Mouse (Mus musculus) T-cell, adult 2 months (primary cell): ENCODE measurements around the gene Rslcan18.
"Not testable (repeated sequence)": the region's sequence is repeated elsewhere in the genome, so short reads cannot be mapped to it uniquely, and the experiment has no call there.

Experiments
- DNase-seq: peaks from one replicate; pipeline ENCODE4 v3.0.0; 2022; ENCODE audit warnings: low spot score

Gene Rslcan18

DNA sequence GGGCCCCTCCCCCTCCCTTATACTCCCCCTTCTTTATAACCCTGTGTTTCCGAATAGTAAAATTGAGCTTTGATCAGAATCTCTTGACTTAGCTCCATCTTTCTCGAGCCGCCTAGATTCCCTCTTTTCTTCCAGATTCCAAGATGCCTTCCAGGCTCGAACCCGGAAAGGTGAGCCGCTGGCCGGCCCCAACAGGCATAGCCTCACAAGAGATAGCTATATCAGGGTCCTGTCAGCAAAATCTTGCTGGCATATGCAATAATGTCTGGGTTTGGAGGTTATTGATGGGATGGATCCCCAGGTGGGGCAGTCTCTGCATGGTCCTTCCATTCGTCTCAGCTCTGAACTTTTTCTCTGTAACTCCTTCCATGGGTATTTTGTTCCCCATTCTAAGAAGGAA is at the start of gene Rslcan18:
TSS of gene Rslcan18 (minus strand) at position 101 of the 400 bp plus-strand sequence.
- not testable (repeated sequence) for DNase-seq

DNA sequence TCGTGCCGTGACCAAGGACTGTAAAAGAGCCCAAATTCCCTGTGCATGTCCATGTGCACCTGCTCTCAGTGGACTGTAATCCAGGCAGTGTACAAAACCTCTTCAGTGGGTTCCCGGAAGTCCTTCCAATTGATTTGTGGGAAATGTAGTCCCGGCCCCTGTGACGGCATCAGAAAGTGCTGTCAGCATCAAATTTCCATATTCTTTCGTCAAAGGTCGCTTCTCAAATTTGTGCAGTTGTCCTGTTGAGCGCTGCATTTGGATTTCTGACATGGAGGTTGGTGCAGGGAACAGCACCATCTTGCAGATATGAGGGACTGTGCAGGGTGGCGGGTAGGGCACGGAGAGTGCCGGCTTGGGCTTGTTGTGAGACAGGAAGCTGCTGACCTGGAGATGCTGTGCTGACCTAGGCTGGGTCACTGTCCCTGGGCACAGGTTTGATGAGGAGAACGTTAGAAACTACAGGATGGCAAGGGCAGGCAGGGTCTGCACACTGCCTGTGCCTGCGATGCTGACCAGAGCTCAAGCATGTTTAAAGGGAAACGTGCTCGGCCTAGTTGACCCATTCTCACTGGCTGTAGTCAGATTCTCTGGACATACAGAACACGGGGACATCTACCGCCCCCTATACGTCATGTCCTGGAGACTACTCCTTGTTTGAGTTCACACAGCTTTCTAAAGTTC is 12.1 kb upstream of the Rslcan18 start:
- peak; percentile 82 for DNase-seq

DNA sequence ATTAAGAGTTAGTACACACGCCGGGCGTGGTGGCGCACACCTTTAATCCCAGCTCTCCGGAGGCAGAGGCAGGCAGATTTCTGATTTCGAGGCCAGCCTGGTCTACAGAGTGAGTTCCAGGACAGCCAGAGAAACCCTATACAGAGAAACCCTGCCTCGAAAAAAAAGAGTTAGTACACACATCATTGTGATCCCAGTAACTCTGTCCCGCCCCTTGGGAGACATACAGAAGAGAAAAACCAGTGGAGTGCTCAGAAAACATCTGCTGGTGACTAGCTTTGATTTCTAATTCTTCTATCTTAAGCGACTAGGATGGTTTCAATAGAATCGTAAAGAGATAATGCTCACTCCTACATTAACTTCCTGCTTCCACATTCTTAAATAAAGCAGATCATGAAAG is 11.4 kb upstream of the Rslcan18 start:
- DNase-seq, result not testable (repeated sequence)

DNA sequence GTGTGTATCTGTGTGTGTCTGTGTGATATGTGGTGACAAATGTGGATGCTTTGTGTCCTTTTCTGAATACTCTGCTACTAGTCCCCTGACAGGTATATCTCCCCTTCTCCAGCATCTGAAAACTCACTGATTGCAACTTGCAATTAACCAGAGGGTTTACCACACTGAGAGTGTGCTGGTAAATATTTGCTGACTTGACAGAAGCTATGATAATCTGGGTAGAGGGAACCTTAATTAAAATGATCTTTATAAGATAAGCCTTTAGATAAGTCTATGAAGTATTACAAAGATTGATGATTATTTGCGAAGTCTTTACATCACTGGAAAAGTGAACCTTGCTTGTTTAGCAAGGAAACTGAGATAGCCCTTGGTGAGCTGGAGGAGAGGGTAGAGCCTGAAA is 8.4 kb upstream of the Rslcan18 start:
- no peak for DNase-seq

DNA sequence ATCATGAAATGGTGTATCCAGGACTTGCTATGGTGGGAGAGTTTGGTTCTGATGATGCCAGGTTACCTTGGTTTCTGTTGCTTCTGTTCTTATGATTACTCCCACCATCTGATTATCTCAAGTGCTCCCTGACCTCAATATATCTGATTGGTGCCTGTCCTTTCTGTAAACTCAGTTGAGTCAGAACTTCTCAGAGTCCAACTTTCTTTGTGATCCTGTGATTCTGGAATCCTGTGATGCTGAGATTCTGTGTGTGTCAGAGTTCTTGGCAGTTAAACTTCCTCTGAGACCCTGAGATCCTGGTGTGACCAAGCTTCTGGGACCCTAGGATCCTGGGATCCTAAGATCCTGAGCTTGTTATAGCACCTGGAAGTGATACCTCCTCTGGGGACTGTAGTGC is 5.3 kb upstream of the Rslcan18 start, which contains the start of gene Zfp759:
TSS of gene Zfp759 (plus strand) at position 301 of the 400 bp plus-strand sequence.
- DNase-seq, result not testable (repeated sequence)

DNA sequence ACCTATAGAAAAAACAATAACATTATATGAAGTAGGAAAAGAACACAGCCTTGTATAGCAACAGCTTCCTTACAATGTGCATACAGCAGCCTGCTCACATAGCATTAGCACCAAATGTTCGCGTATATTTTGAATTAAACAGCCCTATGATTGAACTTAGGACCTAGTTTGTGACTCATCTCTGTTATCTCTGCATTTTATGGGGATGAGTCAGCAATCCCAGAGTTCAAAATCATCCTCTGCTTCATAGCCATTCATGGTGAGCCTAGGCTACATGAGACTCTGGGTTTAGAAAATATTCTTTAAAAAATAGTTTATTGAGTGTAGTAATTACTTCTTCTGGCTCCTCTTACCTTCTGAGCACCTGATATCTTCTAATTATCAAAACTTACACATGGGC is 2.8 kb downstream of the Rslcan18 start:
- DNase-seq, result no peak

DNA sequence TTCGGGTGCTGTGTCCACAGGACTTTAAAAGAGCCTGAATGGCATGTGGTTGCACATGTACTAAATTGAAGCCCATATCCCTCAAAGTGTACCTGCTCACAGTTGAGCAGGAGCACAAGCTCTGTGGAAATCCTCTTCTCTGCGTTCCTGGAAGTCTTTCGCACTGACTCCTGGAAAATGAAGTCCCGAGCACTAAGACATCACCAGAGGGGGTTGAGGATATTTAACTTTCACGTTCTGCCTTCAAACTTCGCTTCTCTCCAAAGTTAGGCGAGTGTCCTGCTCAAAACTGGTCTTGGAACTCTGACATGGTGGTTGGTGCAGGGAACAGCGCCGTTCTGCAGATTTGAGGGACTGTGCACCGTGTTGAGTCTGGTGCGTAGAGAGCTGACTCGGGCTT is 4.0 kb downstream of the Rslcan18 start:
- DNase-seq, result no peak

DNA sequence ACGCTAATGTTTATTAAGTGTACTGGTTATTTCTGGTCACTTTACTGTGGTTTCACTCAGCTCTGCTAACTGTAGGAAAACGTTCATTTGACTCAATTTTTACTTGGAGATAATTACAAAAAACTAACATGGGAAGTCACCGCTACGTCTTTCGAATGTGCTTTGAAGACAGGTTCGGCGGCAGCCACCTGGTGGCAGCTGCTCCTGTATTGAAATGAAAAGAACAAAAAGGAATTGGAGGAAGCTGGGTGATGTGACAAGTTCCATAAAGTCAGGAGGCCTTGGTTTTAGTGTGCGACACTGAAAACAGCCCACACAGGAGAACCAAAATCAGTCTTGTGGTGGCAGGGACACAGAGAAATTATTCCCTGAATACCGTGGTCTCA is 7.2 kb downstream of the Rslcan18 start:
- peak; percentile 77 for DNase-seq

DNA sequence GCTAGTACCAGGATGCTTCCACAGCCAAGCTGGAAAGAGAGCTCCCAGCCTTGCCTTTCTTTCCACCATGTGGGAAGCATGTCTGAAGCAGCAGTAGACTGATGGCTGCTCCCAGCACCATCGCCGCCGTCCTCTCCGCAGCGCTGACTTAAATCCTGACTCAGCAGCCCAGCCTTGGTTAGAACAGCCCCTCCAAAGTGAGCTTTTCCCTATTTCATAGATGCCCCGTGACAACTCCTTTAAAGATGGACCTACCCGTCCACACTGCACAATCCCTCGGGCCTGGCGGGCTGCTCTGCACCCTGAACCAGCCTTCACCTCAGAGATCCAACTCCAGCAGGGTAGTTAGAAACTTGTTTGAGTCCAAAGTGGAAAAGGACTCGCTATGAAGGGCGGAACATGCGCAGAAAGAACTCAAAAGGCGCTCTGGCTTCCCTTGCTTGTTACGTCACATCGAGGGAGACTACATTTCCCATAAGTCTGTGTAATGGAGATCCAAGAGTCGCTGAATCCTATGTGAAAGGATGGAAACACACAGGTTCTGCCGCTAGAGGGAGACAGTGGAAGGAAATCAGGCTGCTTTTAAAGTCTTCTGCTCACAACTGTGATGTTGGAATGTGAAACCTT is 7.8 kb downstream of the Rslcan18 start, which contains the start of gene Gm28557:
TSS of gene Gm28557 (minus strand) at position 411 of the 627 bp plus-strand sequence.
- DNase-seq, result peak; percentile 92

DNA sequence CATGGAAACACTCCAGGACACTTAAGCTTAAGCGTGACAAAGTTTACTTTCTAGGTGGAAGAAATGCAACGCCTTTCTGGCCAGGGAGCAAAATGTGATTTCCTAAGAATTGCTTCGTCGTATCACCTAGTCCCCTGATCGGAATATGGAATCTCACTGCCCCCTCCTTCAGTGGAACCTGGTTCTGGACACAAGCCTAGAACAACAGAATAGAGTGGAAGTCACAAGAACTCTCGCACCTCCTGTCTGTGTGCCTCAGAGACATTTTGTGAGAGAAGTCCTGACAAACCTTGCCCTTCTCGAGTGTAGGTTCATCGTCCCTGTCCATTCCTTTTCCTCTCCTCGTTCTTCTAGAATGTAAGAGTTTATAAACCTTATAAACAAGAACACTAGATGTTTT is 8.4 kb downstream of the Rslcan18 start:
- no peak for DNase-seq

DNA sequence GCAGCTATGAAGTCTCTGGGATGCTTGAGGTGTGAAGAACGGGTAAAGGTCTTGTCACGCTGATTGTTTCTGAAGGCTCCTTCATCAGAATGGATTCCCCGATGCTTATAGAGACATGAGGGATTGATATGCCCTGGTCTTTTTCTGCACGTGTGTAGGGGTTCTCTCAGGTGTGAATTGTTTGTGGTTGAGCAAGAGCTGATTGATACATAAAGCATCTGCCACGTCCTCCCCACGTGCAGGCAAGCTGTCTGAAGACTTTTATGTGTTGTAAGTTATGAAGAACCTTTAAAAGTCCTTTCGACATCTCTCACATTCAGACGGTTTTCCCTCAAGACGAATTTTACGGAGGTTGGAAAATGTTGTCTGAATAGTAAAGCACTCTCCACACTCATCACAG is 18.2 kb downstream of the Rslcan18 start, which contains the start of gene Zfp708:
TSS of gene Zfp708 (minus strand) at position 101 of the 400 bp plus-strand sequence.
- no peak for DNase-seq

DNA sequence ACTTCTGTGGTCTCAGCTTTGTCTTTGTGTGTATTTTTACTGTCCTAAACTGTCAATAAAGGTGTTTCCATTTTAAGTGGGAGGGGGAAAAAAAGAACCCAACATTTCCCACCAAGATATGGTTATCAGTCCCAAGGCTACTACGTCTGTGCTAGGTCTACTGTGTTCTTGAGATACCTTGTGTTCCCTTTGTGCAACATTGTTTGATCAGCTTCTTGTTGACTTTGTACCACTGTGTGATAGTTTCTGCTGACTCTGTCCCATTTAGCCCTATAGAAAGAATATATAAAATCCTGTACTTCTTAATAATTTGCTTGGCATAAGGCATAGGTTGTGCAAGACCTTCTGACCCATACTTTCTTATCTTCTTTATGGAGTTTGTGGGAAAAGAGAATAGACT is 25.9 kb downstream of the Rslcan18 start:
- DNase-seq, result no peak

DNA sequence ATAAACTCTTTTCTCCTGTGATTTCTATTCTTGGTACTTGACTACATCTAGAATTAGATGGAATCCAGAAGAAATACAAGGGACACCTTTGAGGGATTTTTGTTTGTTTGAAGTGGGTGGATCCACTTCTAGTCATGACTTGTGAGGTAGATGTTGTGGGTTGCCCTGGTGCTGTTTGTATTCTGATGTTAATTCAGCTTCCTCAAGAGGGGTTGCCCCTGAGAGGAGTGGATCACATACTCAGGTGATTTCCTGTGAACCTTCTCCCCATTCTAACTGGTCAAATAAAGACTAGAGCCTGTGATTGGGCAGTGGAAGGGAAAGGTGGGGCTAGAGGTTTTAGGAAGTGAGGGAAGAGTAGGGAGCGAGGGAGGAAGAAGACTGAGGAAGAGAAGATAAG is 34.1 kb downstream of the Rslcan18 start:
- no peak for DNase-seq

DNA sequence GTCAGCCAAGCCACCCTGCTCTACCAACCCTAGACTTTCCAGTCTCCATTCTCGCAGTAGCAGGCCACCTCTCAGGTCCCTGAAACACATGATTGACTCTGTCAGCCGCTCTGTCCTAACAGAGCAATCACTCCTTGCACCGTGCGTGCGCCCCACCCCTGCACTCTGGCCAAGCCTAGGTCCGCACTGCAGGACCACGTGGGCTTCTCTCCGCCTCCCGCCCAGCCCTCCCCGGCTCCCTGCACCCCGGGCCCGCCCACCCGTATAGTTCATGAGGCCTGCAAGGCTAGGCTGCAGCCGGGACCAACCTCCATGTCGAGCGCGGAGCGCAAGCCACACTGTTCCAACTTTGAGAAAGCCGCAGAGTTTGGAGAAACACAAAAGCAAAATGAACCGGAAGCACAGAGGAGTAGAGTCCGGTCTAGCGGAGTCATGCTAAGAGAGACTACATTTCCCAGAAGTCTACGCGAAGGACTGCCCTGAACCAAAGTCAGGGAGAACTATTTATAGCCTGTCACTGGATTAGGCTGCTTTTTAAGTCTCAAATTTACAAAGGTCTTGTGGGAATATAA is 34.8 kb downstream of the Rslcan18 start:
- peak; percentile 67 for DNase-seq

DNA sequence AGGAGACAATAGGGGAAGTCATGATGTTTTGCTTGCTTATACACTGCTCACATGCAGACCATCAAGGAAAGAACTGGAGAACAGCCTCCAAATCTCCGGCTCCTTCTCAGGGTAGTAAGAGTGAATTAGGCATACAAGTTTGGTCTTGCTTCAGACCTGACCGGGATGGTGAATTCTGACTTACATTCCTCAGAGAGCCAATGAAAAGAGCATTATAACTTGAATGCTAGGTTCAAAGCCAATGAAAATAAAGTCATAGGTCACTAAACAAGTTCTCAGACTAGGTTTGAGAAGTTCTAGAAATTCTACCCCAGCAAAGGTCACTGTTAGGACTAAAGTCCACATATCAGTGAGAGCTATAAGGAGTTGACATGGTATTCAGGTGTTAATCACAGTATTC is 38.8 kb downstream of the Rslcan18 start:
- no peak for DNase-seq

DNA sequence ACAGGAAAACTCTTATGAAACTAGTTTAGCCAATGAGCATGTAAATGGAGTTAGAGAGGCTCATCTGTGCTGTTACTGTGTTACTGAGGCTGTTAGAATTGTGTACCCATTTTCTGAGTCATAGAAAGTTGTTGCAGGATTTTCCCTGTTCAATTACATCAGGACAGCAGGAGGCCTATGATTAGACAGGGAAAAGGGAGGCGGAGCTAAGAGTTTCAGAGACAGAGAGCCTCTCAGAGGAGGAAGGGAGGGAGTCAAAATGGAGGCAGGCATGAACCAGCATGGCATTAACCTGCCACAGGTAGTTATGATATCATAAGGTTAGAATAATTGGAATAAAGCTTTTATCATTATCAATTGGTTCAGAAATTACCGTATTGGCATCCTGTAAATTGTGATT is 43.3 kb downstream of the Rslcan18 start:
- no peak for DNase-seq

DNA sequence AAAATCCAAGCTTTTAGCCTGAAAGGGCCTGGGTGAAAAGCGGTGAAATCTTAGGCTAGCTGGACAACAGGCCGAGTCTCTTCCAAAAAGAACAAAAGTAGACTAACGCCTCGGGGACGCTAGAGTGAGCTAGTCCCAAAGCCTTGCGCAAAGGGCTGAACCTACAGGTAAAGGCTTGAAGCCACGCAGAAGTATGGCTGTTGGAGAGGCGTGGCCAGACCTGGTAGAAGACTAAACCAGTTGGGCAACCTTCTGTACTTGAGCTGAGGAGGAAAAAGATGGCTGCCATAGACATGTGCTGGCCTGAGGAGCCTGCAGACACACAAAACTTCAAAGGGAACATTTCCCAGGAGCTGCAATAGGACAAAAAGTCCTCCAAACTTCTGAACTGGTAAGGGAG is 50.7 kb downstream of the Rslcan18 start:
- no peak for DNase-seq

DNA sequence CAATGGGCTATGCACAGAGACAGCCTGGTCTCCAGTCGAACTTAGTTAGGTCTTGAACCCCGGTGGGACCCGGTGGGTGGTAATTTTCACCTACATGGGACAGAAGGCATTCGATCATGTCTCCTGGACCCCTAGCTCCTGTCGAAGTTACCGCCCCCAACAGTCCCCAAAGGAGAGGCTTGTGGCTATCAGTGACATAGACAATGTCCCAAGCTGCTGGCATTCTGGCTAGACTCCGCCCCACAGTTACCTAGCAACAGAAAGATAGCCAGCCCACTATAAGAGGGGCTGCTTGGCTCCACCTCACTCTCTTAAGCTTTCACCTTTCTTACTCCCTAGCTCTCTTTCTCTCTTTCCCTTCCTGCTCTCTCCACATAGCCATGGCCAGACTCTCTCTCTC is 53.6 kb downstream of the Rslcan18 start:
- DNase-seq, result no peak

DNA sequence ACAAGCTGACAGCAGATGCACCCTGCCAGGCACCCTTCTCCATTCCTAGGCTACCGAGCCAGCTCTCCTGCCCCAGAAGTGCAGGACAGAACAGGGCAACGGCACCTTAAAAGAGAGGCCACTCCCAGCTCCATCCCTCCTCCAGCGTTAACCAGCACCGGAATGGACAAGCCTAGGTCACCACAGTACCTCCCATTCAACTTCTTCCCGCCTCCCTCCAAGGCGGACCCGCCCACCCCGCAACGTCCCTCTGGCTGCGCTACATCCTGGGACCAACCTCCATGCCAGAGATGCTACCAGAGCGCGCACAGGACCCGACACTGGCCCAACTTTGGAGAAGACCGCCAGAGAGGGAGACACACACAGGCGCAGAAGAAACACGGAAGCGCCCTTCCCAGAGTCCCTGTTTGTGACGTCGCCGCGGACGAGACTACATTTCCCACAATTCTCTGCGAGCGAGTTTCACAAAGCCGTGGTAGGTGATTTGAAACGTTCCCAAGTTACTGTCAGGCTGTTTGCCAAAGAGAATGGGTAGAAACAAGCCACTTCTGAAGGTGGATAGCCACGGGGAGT is 55.2 kb downstream of the Rslcan18 start, which contains the start of gene Zfp712:
TSS of gene Zfp712 (minus strand) at position 385 of the 573 bp plus-strand sequence.
- peak; percentile 80 for DNase-seq

DNA sequence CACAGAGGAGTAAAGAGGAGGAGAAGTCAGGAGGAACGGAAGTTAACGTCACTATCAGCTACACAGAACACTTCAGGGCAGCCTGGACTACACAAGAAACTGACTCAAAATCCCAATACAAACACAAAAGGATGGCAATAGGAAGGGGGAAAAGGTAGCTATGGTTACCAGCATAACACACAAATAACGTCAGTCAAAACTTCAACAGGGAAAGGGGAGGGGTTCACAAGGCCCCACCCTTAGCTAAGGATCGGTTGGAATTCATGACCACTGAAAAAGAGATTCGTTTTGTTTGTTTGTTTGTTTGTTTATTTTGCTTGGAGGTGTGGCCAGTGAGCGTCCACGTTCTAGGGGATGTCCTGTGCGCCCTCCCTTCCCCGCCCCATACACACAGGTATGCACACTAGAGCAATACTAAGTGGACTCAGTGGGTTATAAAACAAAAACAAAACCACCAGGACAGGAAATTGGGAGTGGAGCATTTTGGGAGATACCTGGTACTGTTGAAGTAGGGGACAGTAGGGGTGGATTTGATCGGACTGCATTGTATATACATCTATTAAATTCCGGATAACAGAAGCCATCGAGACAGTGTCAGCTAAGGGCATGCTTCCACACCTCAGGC is 55.8 kb downstream of the Rslcan18 start:
- no peak for DNase-seq
